Mouse (Mus musculus): ENCODE data around the gene St6galnac3. TPM values are rescaled to one million over a fixed set of nuclear protein-coding genes. Genes with fewer than 3 reads are reported as not detected.
A peak's percentile ranks its signal among the peaks of the same experiment; 100 is the strongest.

St6galnac3 gene
- polyA plus RNA-seq, 1 experiment from 2014 or later: 12.2 TPM

DNA sequence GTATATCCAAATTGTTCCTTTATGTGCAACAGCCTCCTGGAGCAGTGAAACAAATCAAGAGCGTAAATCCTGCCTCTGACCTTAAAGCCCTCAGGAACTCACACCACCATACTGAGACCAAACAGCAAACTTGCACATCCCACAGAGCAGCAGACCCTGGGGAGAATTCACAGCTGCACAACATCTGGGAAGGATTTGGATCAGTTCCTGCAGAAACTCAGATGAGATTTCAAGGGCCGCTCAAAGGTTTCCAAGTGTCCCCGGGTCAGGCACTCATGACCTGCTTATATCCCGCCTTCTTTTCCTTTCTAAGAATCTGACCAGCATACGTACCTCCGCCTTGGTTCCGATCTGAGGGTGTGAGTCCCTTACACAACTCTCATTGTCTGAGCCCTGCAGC is 9.3 kb downstream of the St6galnac3 start:
- in situ Hi-C loops (cut with MboI; ENCODE audit: low pct_unique_long_range_greater_than_20kb): no loop called here
- no peak for ATAC-seq
- POLR2A ChIA-PET: interaction anchor here (0.5 kb wide), 1 partner anchor 81 kb away, joined by 4 read pairs; no protein-coding TSS in a partner anchor
- TF ChIP-seq CTCF (IDR thresholded peaks at IDR 0.05): no peak
- no peak for DNase-seq (ENCODE audit: low read depth, low spot score)
- CTCF ChIA-PET: interaction anchor here (0.9 to 1.7 kb wide), 2 partner anchors 14 to 41 kb away, joined by 3 to 4 read pairs; no protein-coding TSS in a partner anchor
- H3K27me3 ChIP-seq: no peaks in the 10 kb centered on the region

DNA sequence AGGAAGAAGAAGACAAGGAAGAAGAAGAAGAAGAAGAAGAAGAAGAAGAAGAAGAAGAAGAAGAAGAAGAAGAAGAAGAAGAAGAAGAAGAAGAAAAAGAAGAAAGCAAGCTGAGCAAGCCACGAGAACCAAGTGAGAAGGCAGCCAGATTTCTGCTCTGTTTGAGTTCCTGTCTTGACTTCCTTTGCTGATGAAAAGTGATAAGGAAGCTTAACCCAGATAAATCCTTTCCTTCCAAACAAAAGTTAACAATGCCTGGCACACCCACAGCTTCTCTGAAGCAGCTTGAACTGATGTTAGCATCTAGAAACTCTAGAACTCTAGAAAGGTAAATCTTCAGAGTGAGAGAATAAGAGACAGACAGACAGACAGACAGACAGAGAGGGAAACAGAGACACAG is 14.4 kb downstream of the St6galnac3 start:
- in situ Hi-C loops (cut with MboI; ENCODE audit: low pct_unique_long_range_greater_than_20kb): no loop called here
- no peak for DNase-seq (ENCODE audit: low read depth, low spot score)
- ATAC-seq: no peak
- H3K27me3 ChIP-seq: no peaks in the 10 kb centered on the region
- ChIA-PET POLR2A (no interaction called here), CTCF (no interaction called here)
- TF ChIP-seq CTCF (IDR thresholded peaks at IDR 0.05): no peak

- TF ChIP-seq CTCF (IDR thresholded peaks at IDR 0.05): no peak
- no peak for ATAC-seq
- no peaks in the 10 kb centered on the region for H3K27me3 ChIP-seq
- in situ Hi-C loops (cut with MboI; ENCODE audit: low pct_unique_long_range_greater_than_20kb): no loop called here
- ChIA-PET CTCF (interaction anchor here (0.8 to 1.9 kb wide), 3 partner anchors 11 to 49 kb away, joined by 3 to 5 read pairs (median 3); no protein-coding TSS in a partner anchor), POLR2A (no interaction called here)
- DNase-seq (ENCODE audit: low read depth, low spot score): no peak
Measured at GRCm38 (mm10) chr3:153707687-153708086, 17.3 kb downstream of the St6galnac3 start.

- no peaks in the 10 kb centered on the region for H3K27me3 ChIP-seq
- in situ Hi-C loops (cut with MboI; ENCODE audit: low pct_unique_long_range_greater_than_20kb): no loop called here
- TF ChIP-seq CTCF (IDR thresholded peaks at IDR 0.05): no peak
- no peak for ATAC-seq
- POLR2A ChIA-PET: no interaction called here
- CTCF ChIA-PET: interaction anchor here (0.8 to 1.9 kb wide), 2 partner anchors 10 to 48 kb away, joined by 3 to 5 read pairs; no protein-coding TSS in a partner anchor
- DNase-seq (ENCODE audit: low read depth, low spot score): no peak
Measured at GRCm38 (mm10) chr3:153706901-153707300, 18.1 kb downstream of the St6galnac3 start.

GRCm38 (mm10) chr3:153701752-153702740 is 22.9 kb downstream of the St6galnac3 start:
- in situ Hi-C loops (cut with MboI; ENCODE audit: low pct_unique_long_range_greater_than_20kb): no loop called here
- no peak for TF ChIP-seq CTCF (IDR thresholded peaks at IDR 0.05)
- H3K27me3 ChIP-seq: no peaks in the 10 kb centered on the region
- ATAC-seq: peak; percentile 91
- ChIA-PET CTCF (interaction anchor here (1.2 to 1.8 kb wide), 4 partner anchors 13 to 44 kb away, joined by 3 to 6 read pairs (median 4); no protein-coding TSS in a partner anchor), POLR2A (interaction anchor here (0.6 to 1.9 kb wide), 4 partner anchors 9 to 40 kb away, joined by 3 to 8 read pairs (median 4); partner anchors contain the start of gene St6galnac3)
- DNase-seq (ENCODE audit: low read depth, low spot score): peak; percentile 86

- CTCF ChIA-PET: interaction anchor here (1.0 to 1.8 kb wide), 5 partner anchors 9 to 43 kb away, joined by 3 to 6 read pairs (median 4); no protein-coding TSS in a partner anchor
- in situ Hi-C loops (cut with MboI; ENCODE audit: low pct_unique_long_range_greater_than_20kb): no loop called here
- no peak for TF ChIP-seq CTCF (IDR thresholded peaks at IDR 0.05)
- ATAC-seq (no peak), DNase-seq (ENCODE audit: low read depth, low spot score) (no peak)
- no peaks in the 10 kb centered on the region for H3K27me3 ChIP-seq
- POLR2A ChIA-PET: interaction anchor here (1.9 kb wide), 1 partner anchor 24 kb away, joined by 8 read pairs; the partner anchor contains the start of gene St6galnac3
Measured at GRCm38 (mm10) chr3:153701172-153701571, 23.8 kb downstream of the St6galnac3 start.

GRCm38 (mm10) chr3:153699086-153699485 is 25.9 kb downstream of the St6galnac3 start:
- POLR2A ChIA-PET: interaction anchor here (1.1 kb wide), 1 partner anchor 26 kb away, joined by 3 read pairs; the partner anchor contains the start of gene St6galnac3
- in situ Hi-C loops (cut with MboI; ENCODE audit: low pct_unique_long_range_greater_than_20kb): no loop called here
- CTCF ChIA-PET: interaction anchor here (1.1 to 1.8 kb wide), 2 partner anchors 9 to 30 kb away, joined by 4 to 7 read pairs; no protein-coding TSS in a partner anchor
- no peaks in the 10 kb centered on the region for H3K27me3 ChIP-seq
- DNase-seq (ENCODE audit: low read depth, low spot score) (peak; percentile 60), ATAC-seq (no peak)
- TF ChIP-seq CTCF (IDR thresholded peaks at IDR 0.05): no peak

DNA sequence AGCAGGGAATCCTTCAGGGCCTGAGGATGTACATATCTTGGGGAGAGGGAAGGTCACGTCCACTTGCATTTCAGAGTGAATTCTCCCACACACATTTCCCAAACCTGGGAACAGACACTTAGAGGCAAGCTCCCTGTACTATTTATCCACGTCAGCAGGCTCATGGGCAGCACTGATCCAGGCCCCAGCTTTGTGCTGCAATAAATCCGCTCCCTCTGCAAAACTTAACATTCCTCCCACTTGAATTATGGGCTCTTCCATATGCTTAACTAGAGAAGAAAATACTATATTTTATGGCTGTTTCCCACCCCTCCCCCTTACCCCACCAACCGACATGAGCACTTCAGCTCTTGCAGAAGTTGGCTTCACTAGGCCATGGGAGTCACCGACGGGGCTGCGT is 32.0 kb downstream of the St6galnac3 start:
- H3K27me3 ChIP-seq: no peaks in the 10 kb centered on the region
- in situ Hi-C loops (cut with MboI; ENCODE audit: low pct_unique_long_range_greater_than_20kb): no loop called here
- ATAC-seq (no peak), DNase-seq (ENCODE audit: low read depth, low spot score) (no peak)
- TF ChIP-seq CTCF (IDR thresholded peaks at IDR 0.05): no peak
- POLR2A ChIA-PET: interaction anchor here (0.6 kb wide), 2 partner anchors 9 to 828 kb away, joined by 3 read pairs; no protein-coding TSS in a partner anchor
- CTCF ChIA-PET: no interaction called here

GRCm38 (mm10) chr3:153692206-153692813 is 32.7 kb downstream of the St6galnac3 start:
- TF ChIP-seq CTCF (IDR thresholded peaks at IDR 0.05): no peak
- no peaks in the 10 kb centered on the region for H3K27me3 ChIP-seq
- ATAC-seq (no peak), DNase-seq (ENCODE audit: low read depth, low spot score) (no peak)
- ChIA-PET POLR2A (interaction anchor here (0.6 kb wide), 1 partner anchor 827 kb away, joined by 3 read pairs; no protein-coding TSS in a partner anchor), CTCF (interaction anchor here (1.2 kb wide), 2 partner anchors 9 to 12 kb away, joined by 3 read pairs; no protein-coding TSS in a partner anchor)
- in situ Hi-C loops (cut with MboI; ENCODE audit: low pct_unique_long_range_greater_than_20kb): no loop called here

DNA sequence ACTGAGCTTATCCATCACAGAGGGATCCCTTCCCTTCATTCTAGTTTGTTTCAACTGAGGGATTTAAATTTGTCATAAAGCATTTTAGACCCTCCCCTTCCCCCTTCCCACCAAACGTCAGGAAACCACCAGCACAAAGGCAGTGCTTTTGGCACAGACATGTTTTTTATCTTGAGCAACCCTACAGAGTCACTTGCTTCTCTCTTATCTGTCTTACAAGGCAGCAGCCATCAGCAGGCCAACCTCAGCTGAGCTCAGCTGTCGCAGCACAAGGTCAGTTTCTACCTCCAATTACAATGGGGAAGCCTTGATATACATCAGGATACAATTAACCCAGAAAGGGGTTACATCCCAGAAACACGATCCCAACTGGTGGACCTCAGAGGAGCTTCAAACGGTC is 33.4 kb downstream of the St6galnac3 start:
- ATAC-seq: no peak
- H3K27me3 ChIP-seq: no peaks in the 10 kb centered on the region
- DNase-seq (ENCODE audit: low read depth, low spot score): no peak
- no peak for TF ChIP-seq CTCF (IDR thresholded peaks at IDR 0.05)
- in situ Hi-C loops (cut with MboI; ENCODE audit: low pct_unique_long_range_greater_than_20kb): no loop called here
- CTCF ChIA-PET: interaction anchor here (1.0 to 1.2 kb wide), 3 partner anchors 9 to 13 kb away, joined by 3 read pairs; no protein-coding TSS in a partner anchor
- POLR2A ChIA-PET: no interaction called here

All from Patski (cell line).